In genomic region chr13:29828032-29828431, GRCm38 (mm10) we compare ENCODE assay signal across 25 mouse cellular contexts. TPM values are rescaled to one million over a fixed set of nuclear protein-coding genes. Genes with fewer than 3 reads are reported as not detected.
DNase-seq lines count a peak whose midpoint lies in the region; ATAC-seq and TF ChIP-seq lines count a peak whose summit lies in the region.
"Had no signal": no experiment of that assay in that cellular context is flagged by ENCODE, and none has a peak within 500 bp of the region (broad histone marks: within the 10 kb centered on the region; RNA-seq: fewer than 3 reads in every experiment).

No protein-coding gene starts in this region.

- H3K4me3 ChIP-seq in forebrain, embryonic 13.5 days: no peak overlapping the region
- H3K4me3 ChIP-seq in forebrain, embryonic 11.5 days (ENCODE audit: low read depth, low read length): no peak overlapping the region
- no peak overlapping the region for H3K4me3 ChIP-seq in midbrain, embryonic 11.5 days (ENCODE audit: low read depth, low read length)
- H3K4me3 ChIP-seq in midbrain, postnatal 0 days (ENCODE audit: low read depth, low read length): no peak overlapping the region
- no peak overlapping the region for H3K4me3 ChIP-seq in liver, embryonic 13.5 days (replicated peaks)
- H3K4me3 ChIP-seq: embryonic facial prominence, embryonic 12.5 days; forebrain, embryonic 12.5 days; heart, adult 2 months; heart, embryonic 13.5 days; lung, embryonic 15.5 days; neural tube, embryonic 15.5 days; stomach, embryonic 15.5 days had no signal

- H3K36me3 ChIP-seq in forebrain, embryonic 13.5 days (ENCODE audit: poor library complexity, severe bottlenecking): no peaks in the 10 kb centered on the region
- H3K36me3 ChIP-seq in forebrain, embryonic 11.5 days (ENCODE audit: control insufficient read depth, insufficient read depth, low read length): no peaks in the 10 kb centered on the region
- H3K36me3 ChIP-seq in midbrain, embryonic 11.5 days (ENCODE audit: control insufficient read depth, insufficient read depth, low read length): no peaks in the 10 kb centered on the region
- no peaks in the 10 kb centered on the region for H3K36me3 ChIP-seq in midbrain, postnatal 0 days (ENCODE audit: insufficient read depth, low read length)
- no peaks in the 10 kb centered on the region for H3K36me3 ChIP-seq in liver, embryonic 13.5 days
- H3K36me3 ChIP-seq: embryonic facial prominence, embryonic 12.5 days; forebrain, embryonic 12.5 days; heart, embryonic 13.5 days; lung, embryonic 15.5 days; neural tube, embryonic 15.5 days; stomach, embryonic 15.5 days had no signal

- H3K27ac ChIP-seq in forebrain, embryonic 13.5 days: peak overlapping the region; percentile 35
- no peak overlapping the region for H3K27ac ChIP-seq in forebrain, embryonic 11.5 days (ENCODE audit: low read depth, low read length)
- peak overlapping the region; percentile 1; the same call in 1 of the 2 replicates for H3K27ac ChIP-seq in midbrain, embryonic 11.5 days (ENCODE audit: low read depth, low read length)
- no peak overlapping the region for H3K27ac ChIP-seq in midbrain, postnatal 0 days (ENCODE audit: low read depth, low read length)
- H3K27ac ChIP-seq in liver, embryonic 13.5 days: no peak overlapping the region
- H3K27ac ChIP-seq: embryonic facial prominence, embryonic 12.5 days; forebrain, embryonic 12.5 days; heart, adult 2 months; heart, embryonic 13.5 days; lung, embryonic 15.5 days; macrophage; neural tube, embryonic 15.5 days; stomach, embryonic 15.5 days had no signal

- no peak overlapping the region for H3K9ac ChIP-seq in forebrain, embryonic 13.5 days
- no peak overlapping the region for H3K9ac ChIP-seq in forebrain, embryonic 11.5 days (ENCODE audit: low read length)
- no peak overlapping the region for H3K9ac ChIP-seq in midbrain, embryonic 11.5 days (ENCODE audit: low read length)
- no peak overlapping the region for H3K9ac ChIP-seq in midbrain, postnatal 0 days (replicated peaks; ENCODE audit: low read length, poor library complexity, severe bottlenecking)
- H3K9ac ChIP-seq in liver, embryonic 13.5 days: no peak overlapping the region
- H3K9ac ChIP-seq: embryonic facial prominence, embryonic 12.5 days; forebrain, embryonic 12.5 days; heart, embryonic 13.5 days; lung, embryonic 15.5 days; neural tube, embryonic 15.5 days; stomach, embryonic 15.5 days had no signal

- H3K4me2 ChIP-seq in forebrain, embryonic 13.5 days: no peak overlapping the region
- H3K4me2 ChIP-seq in forebrain, embryonic 11.5 days (ENCODE audit: low read depth, low read length, severe bottlenecking): no peak overlapping the region
- H3K4me2 ChIP-seq in midbrain, embryonic 11.5 days: no peak overlapping the region
- H3K4me2 ChIP-seq in midbrain, postnatal 0 days (ENCODE audit: low read depth, low read length, poor library complexity, severe bottlenecking): no peak overlapping the region
- no peak overlapping the region for H3K4me2 ChIP-seq in liver, embryonic 13.5 days
- H3K4me2 ChIP-seq: embryonic facial prominence, embryonic 12.5 days; forebrain, embryonic 12.5 days; heart, embryonic 13.5 days; lung, embryonic 15.5 days; neural tube, embryonic 15.5 days; stomach, embryonic 15.5 days had no signal

- H3K9me3 ChIP-seq in forebrain, embryonic 13.5 days (replicated peaks): no peaks in the 10 kb centered on the region
- H3K9me3 ChIP-seq in forebrain, embryonic 11.5 days (ENCODE audit: control insufficient read depth, low read length): no peaks in the 10 kb centered on the region
- H3K9me3 ChIP-seq in midbrain, embryonic 11.5 days (ENCODE audit: control insufficient read depth, low read length): no peaks in the 10 kb centered on the region
- no peaks in the 10 kb centered on the region for H3K9me3 ChIP-seq in midbrain, postnatal 0 days (ENCODE audit: low read length)
- no peaks in the 10 kb centered on the region for H3K9me3 ChIP-seq in liver, embryonic 13.5 days (replicated peaks)
- H3K9me3 ChIP-seq: embryonic facial prominence, embryonic 12.5 days; forebrain, embryonic 12.5 days; heart, embryonic 13.5 days; lung, embryonic 15.5 days; neural tube, embryonic 15.5 days; stomach, embryonic 15.5 days had no signal

- TF ChIP-seq CTCF in midbrain, postnatal 0 days (IDR thresholded peaks at IDR 0.05): no peak

- no peak for ATAC-seq in forebrain, embryonic 13.5 days
- ATAC-seq in forebrain, embryonic 11.5 days (replicated peaks; ENCODE audit: low FRiP score): no peak
- peak; percentile 51 for ATAC-seq in midbrain, embryonic 11.5 days (ENCODE audit: low FRiP score)
- no peak for ATAC-seq in midbrain, postnatal 0 days (ENCODE audit: low FRiP score)
- peak; percentile 62 for ATAC-seq in liver, embryonic 13.5 days (ENCODE audit: low read depth)

- no peaks in the 10 kb centered on the region for H3K27me3 ChIP-seq in forebrain, embryonic 13.5 days
- no peaks in the 10 kb centered on the region for H3K27me3 ChIP-seq in forebrain, embryonic 11.5 days (ENCODE audit: control insufficient read depth, insufficient read depth, low read length)
- no peaks in the 10 kb centered on the region for H3K27me3 ChIP-seq in midbrain, embryonic 11.5 days (ENCODE audit: control insufficient read depth, insufficient read depth, low read length)
- no peaks in the 10 kb centered on the region for H3K27me3 ChIP-seq in midbrain, postnatal 0 days (ENCODE audit: insufficient read depth, low read length)
- H3K27me3 ChIP-seq in liver, embryonic 13.5 days: no peaks in the 10 kb centered on the region
- H3K27me3 ChIP-seq: embryonic facial prominence, embryonic 12.5 days; forebrain, embryonic 12.5 days; heart, embryonic 13.5 days; lung, embryonic 15.5 days; neural tube, embryonic 15.5 days; stomach, embryonic 15.5 days had no signal

- no peak for DNase-seq in forebrain, embryonic 11.5 days (ENCODE audit: low spot score)
- DNase-seq in midbrain, embryonic 11.5 days (ENCODE audit: low spot score, missing footprints): no peak
- no peak for DNase-seq in midbrain, postnatal 0 days (ENCODE audit: low spot score)
- DNase-seq in liver, embryonic 13.5 days: no peak
- no peak for DNase-seq in lung, postnatal 14 days
- no peak for DNase-seq in lung, postnatal 36 days
- DNase-seq: adrenal gland, postnatal 14 days; cerebellum, adult 9-10 months; gastrocnemius, postnatal 36 days; heart, adult 2 months; heart, postnatal 36 days; kidney, adult 11 months; layer of hippocampus, adult 9-11 months; right cerebral cortex, adult 18-20 months; right cerebral cortex, postnatal 4 days; thymus, adult 18-20 months; thymus, postnatal 4 days had no signal

- H3K4me1 ChIP-seq in forebrain, embryonic 13.5 days: peaks cover 65% of the 10 kb centered on the region
- H3K4me1 ChIP-seq in forebrain, embryonic 11.5 days (replicated peaks; ENCODE audit: control insufficient read depth, insufficient read depth, low read length): 0 out of 2 replicates have a peak, but pooled peaks cover 3% of the 10 kb centered on the region
- peaks cover 14% of the 10 kb centered on the region for H3K4me1 ChIP-seq in midbrain, embryonic 11.5 days (ENCODE audit: control insufficient read depth, insufficient read depth, low read length)
- H3K4me1 ChIP-seq in midbrain, postnatal 0 days (ENCODE audit: insufficient read depth, low read length): no peaks in the 10 kb centered on the region
- H3K4me1 ChIP-seq in liver, embryonic 13.5 days (replicated peaks): peaks cover 25% of the 10 kb centered on the region
- H3K4me1 ChIP-seq: embryonic facial prominence, embryonic 12.5 days had no signal

- WGBS in forebrain, embryonic 13.5 days: 17% methylated on average over 1 of the region's 1 CpGs
- WGBS in forebrain, embryonic 11.5 days: 35% methylated on average over 1 of the region's 1 CpGs
- WGBS in midbrain, embryonic 11.5 days: 12% methylated on average over 1 of the region's 1 CpGs
- 53% methylated on average over 1 of the region's 1 CpGs for WGBS in midbrain, postnatal 0 days
- 49% methylated on average over 1 of the region's 1 CpGs for WGBS in liver, embryonic 13.5 days (ENCODE audit: insufficient replicate concordance)

RNA-seq across cellular contexts. Expression of gene Cdkal1, which starts 27.4 kb away (rescaled TPM):
- polyA plus RNA-seq in forebrain, embryonic 13.5 days (2015; fragmentation: Nextera tagmentation; extraction: Ambion mirVana): 29.4 and 29.5 TPM in 2 replicates
- polyA plus RNA-seq in forebrain, embryonic 11.5 days (2014; fragmentation: Nextera tagmentation; extraction: Ambion mirVana): 37.5 and 38.9 TPM in 2 replicates
- polyA plus RNA-seq in midbrain, embryonic 11.5 days (2014; fragmentation: Nextera tagmentation; extraction: Ambion mirVana): 35.1 and 35.7 TPM in 2 replicates
- total RNA-seq in midbrain, postnatal 0 days (2014; rRNA removed): 13.1 and 17.6 TPM in 2 replicates
- 16.7 and 17.4 TPM in 2 replicates for polyA plus RNA-seq in midbrain, postnatal 0 days (2015; fragmentation: Nextera tagmentation; extraction: Ambion mirVana)
- polyA plus RNA-seq in liver, embryonic 13.5 days (2015; fragmentation: Nextera tagmentation; extraction: Ambion mirVana): 10.0 and 13.5 TPM in 2 replicates

Comparison
In these comparisons a context has a peak if more than half of its experiments do, and no peak if none do; other contexts are left out.
1. ATAC-seq: peak in midbrain, embryonic 11.5 days (single experiment) and liver, embryonic 13.5 days (single experiment); none in forebrain, embryonic 13.5 days (single experiment), forebrain, embryonic 11.5 days (single experiment) and midbrain, postnatal 0 days (single experiment).
2. H3K27ac ChIP-seq: peak in forebrain, embryonic 13.5 days (single experiment) and midbrain, embryonic 11.5 days (single experiment); none in forebrain, embryonic 11.5 days (single experiment), midbrain, postnatal 0 days (single experiment) and liver, embryonic 13.5 days (single experiment).